Mouse (Mus musculus) C2C12 (cell line): ENCODE results near the gene C530008M17Rik.

Source experiments
- CTCF ChIP-seq: IDR thresholded peaks from one replicate; pipeline ENCODE4 v1.5.1; 2011; ENCODE audit not compliant: control insufficient read depth, insufficient read depth, insufficient read length
- MAX ChIP-seq: IDR thresholded peaks from one replicate; pipeline ENCODE4 v1.6.1; 2011; ENCODE audit warnings: mild to moderate bottlenecking, control low read depth
- MYOD1 ChIP-seq: IDR thresholded peaks from one replicate; pipeline ENCODE4 v1.6.1; 2011; ENCODE audit warnings: low read depth; ENCODE audit not compliant: control insufficient read depth, insufficient read length
- MYOG ChIP-seq: IDR thresholded peaks from one replicate; pipeline ENCODE4 v1.6.1; 2011; ENCODE audit not compliant: control insufficient read depth, insufficient read length; ENCODE audit errors: extremely low read depth
- USF1 ChIP-seq: IDR thresholded peaks from one replicate; pipeline ENCODE4 v1.6.1; 2011; ENCODE audit warnings: low read depth, mild to moderate bottlenecking, control low read depth, moderate library complexity

- TF ChIP-seq CTCF = no peak
- TF ChIP-seq MAX = no peak
- TF ChIP-seq USF1 = no peak
- no peak for TF ChIP-seq MYOG
- no peak for TF ChIP-seq MYOD1
Measured at GRCm38 (mm10) chr5:76763731-76764130, 107.4 kb downstream of the C530008M17Rik start.
